Mouse (Mus musculus) kidney, adult 18-20 months (tissue): ENCODE results near the gene Olfr420.

Experiments used
- DNase-seq: peaks from one replicate; pipeline ENCODE4 v3.0.0; 2021

The Olfr420 gene

GRCm38 (mm10) chr1:174155333-174155732 lies at the start of gene Olfr420:
Gene Olfr420, plus strand, starts transcription at chr1:174155633.
- no peak for DNase-seq

DNA sequence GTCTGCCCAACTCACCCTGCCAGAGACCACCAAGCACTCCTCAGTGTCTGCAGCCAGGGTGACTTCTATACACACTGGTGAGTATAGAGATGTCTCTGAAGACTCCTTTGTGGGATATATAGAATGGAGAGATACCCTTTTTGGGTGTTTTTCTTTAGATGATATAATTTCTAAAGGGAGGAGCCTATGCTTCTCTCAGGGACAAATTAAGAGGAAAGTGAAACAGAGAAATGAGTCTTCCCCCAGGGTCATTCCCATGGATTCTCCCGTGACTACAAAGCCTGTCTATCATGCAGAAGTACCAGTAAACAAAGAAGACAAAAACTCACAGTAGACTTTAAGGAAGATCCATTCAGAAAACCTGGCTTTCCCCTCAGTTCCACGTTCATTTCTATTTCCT lies 34.4 kb upstream of the Olfr420 start, which contains the start of gene Olfr231:
Gene Olfr231, minus strand, starts transcription at position 101 of the 400 bp plus-strand sequence.
- DNase-seq: no peak

DNA sequence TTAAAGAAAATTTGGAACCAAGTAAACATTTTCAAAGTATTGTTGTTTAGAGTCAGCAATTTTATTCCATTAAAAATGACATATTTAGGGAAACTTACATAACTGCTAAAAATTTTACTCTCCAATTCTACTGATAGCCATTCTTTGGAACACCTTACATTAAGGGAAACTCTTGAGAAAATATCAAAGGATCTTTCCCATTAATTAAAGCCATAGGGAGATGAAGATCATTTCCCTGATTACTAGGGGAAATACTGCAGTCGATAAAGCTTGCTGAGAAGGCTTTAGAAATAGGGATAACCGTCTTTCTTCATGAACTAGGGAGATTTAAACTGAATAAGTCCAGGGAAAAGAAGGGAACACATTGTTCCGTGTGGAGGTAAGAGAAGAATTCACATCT lies 24.2 kb upstream of the Olfr420 start, which contains the start of gene Olfr424:
Gene Olfr424, plus strand, starts transcription at position 301 of the 400 bp plus-strand sequence.
- DNase-seq: no peak

DNA sequence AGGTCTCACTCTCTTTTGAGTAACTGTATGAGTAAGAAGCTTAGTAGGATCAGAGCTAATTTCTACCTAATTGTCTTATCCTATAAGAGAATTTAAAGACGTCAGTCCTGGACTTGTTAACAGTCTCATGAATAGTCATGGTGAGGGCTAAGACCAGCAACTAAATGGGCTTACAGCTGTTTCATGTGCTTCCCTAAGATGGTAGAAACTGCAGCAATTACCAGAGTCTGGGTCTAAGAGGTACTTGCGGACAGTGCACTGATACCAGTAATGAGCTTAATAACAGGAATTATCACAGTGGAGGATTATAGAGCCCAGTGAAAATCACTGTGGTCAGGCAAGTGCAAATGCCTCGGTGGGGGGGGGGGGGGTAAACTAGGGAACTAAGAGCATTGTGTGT lies 23.4 kb upstream of the Olfr420 start:
- no peak for DNase-seq

DNA sequence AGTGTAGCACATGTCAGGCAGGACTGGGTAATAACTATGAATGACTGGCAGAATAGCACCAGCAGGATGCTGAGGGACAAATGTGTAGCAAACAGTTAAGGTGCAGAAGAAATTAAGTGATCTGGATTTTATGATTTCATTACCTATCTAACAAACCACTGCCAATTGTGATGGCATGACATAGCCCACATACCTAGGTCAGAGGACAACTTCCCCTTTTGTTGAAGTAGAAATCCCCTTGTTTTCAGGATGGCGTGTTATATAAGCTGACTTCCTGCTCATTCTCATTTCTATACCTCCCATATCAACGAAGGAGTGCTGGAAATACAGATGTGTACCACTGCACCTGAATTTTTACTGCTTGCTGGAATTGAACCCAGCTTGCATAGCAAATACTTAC lies 14.0 kb upstream of the Olfr420 start:
- DNase-seq: no peak

DNA sequence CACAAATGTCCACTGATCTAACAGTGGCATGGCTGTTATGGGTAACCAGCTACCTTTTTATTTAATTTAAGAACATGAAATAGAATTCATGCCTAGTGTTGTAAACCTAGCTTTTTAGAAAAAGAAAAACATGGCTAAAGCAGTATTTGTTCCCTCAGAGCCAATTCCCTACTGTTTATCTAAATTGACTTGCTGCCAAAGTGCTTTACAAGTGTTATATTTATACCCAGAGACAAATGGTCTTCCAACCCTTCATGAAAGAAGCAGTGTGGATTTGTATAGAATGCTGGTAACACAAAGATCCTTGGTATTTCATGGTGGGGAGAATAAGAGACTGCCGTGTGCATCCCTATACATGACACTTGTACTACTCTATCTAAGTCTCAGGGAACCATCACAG lies 8.7 kb upstream of the Olfr420 start:
- no peak for DNase-seq

DNA sequence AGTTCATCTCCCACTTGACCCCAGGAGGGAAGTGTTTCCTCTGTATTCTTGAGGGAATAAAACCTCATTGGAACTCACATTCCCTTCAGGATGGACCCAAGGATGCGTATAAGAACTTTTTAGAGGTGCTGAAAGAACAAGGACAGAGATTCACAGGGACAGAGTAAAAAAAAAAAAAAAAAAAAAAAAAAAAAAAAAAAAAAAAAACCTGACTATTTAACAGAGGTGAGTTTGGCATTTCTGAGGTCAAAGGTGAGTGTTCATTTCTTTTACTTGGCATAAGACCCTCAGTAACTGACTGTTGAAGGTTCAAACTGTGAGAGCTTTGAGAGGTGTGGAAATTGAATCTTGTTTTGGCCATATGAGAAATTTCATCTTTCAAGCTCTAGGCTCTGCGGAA lies 6.1 kb upstream of the Olfr420 start:
- DNase-seq: no peak

DNA sequence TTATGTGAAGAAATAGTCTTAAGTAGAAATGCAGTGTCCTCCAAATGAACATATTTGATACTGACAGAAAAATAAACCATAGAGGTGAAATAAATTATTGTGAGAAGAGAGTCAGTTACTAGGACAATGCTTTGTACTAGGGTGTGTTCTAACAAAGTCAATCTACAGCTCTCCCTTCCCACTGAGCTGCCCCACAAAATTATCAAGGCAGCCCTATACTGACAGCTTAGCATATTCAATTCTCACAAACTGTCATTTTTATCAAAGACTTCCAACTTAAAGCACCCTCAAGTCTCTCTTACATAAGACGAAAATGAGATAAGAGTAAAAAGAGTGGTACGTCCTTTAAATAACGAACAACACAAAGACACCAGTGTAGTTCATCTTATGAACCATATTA lies 2.2 kb downstream of the Olfr420 start:
- DNase-seq: no peak

GRCm38 (mm10) chr1:174158512-174158911 lies 3.1 kb downstream of the Olfr420 start:
- no peak for DNase-seq

GRCm38 (mm10) chr1:174159095-174159494 lies 3.7 kb downstream of the Olfr420 start:
- no peak for DNase-seq

- DNase-seq: no peak
Measured at GRCm38 (mm10) chr1:174169024-174169423, 13.6 kb downstream of the Olfr420 start.

DNA sequence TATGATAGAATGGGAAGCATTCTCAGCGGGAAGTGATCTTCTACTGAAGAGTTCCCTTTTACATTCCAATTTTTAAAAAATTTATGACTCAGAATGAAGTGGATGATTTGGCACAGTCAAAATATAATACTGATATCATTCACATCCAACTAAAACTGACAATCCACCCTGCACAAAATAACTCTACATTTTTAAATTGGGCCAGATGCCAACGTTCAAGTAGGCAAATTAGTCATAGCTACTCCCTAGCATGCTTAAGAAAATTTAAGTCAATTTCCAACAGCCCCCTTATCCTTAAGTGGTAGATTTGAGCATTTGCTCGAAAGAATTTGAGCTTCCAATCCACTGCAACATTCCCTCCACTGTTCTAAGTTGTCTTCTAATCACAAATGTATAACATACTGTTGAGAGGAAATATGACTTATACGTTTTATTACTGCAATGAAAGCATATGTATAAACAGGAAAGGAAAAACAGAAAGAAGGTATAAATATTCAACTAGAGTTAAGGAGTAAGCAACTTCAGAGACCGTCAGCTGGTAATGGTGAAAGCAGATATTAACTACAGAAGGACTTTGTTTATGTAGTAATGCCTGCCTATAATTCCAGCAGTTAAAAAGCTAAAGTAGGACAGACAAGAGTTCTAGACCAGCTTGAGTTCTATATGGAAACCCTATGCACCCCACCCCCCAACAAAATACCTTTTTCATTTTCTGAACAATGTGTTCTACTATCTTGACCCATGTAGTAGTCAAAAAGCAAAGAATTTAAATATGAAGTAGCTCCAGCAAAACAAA lies 15.5 kb downstream of the Olfr420 start:
- no peak for DNase-seq

DNA sequence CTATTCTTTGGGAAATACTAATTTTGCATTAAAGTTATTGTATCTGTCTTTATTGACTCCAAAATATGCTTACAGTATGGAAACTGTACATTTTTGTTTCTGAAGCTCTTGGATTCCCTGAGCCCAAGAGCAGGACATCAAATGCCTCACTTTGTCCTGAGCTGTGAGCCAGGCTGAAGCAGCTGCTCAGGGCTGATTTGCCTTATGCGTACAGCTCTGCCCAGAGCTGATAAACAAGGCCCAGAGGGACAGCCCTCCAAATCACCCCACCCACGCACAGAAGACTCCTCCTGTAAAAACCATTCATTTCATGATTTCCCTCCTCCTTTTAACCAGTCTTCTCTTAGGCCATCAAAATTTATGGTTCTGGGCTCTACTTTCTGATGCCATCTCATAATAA lies 16.1 kb downstream of the Olfr420 start:
- no peak for DNase-seq

- no peak for DNase-seq
Measured at GRCm38 (mm10) chr1:174172605-174173004, 17.2 kb downstream of the Olfr420 start, which contains the start of gene Spta1. Gene Spta1, plus strand, starts transcription at chr1:174172776.

- no peak for DNase-seq
Measured at GRCm38 (mm10) chr1:174204699-174205098, 49.3 kb downstream of the Olfr420 start.
